Mouse (Mus musculus): ENCODE data around the gene Mylk4.

The Mylk4 gene

GRCm38 (mm10) chr13:32783816-32784215 is at the start of gene Mylk4:
TSS of gene Mylk4 (minus strand) at chr13:32783954.
- no peak for DNase-seq (ENCODE audit: low read depth, low spot score)

GRCm38 (mm10) chr13:32833237-32833636 is 49.5 kb upstream of the Mylk4 start:
- DNase-seq (ENCODE audit: low read depth, low spot score), result no peak

GRCm38 (mm10) chr13:32832776-32833175 is 49.0 kb upstream of the Mylk4 start:
- no peak for DNase-seq (ENCODE audit: low read depth, low spot score)

GRCm38 (mm10) chr13:32831505-32832273 is 47.9 kb upstream of the Mylk4 start:
- DNase-seq (ENCODE audit: low read depth, low spot score), result no peak

- no peak for DNase-seq (ENCODE audit: low read depth, low spot score)
Observed at GRCm38 (mm10) chr13:32828886-32829285, 45.1 kb upstream of the Mylk4 start.

GRCm38 (mm10) chr13:32827951-32828350 is 44.2 kb upstream of the Mylk4 start:
- DNase-seq (ENCODE audit: low read depth, low spot score), result no peak

- DNase-seq (ENCODE audit: low read depth, low spot score), result no peak
Observed at GRCm38 (mm10) chr13:32827111-32827822, 43.5 kb upstream of the Mylk4 start.

- DNase-seq (ENCODE audit: low read depth, low spot score), result no peak
Observed at GRCm38 (mm10) chr13:32825546-32825945, 41.8 kb upstream of the Mylk4 start.

GRCm38 (mm10) chr13:32824377-32825330 is 40.9 kb upstream of the Mylk4 start:
- DNase-seq (ENCODE audit: low read depth, low spot score), result no peak

- DNase-seq (ENCODE audit: low read depth, low spot score), result no peak
Observed at GRCm38 (mm10) chr13:32823126-32823525, 39.4 kb upstream of the Mylk4 start.

- DNase-seq (ENCODE audit: low read depth, low spot score), result no peak
Observed at GRCm38 (mm10) chr13:32821671-32822070, 37.9 kb upstream of the Mylk4 start.

- DNase-seq (ENCODE audit: low read depth, low spot score), result no peak
Observed at GRCm38 (mm10) chr13:32819926-32820325, 36.2 kb upstream of the Mylk4 start.

- DNase-seq (ENCODE audit: low read depth, low spot score), result no peak
Observed at GRCm38 (mm10) chr13:32819241-32819640, 35.5 kb upstream of the Mylk4 start.

- DNase-seq (ENCODE audit: low read depth, low spot score), result no peak
Observed at GRCm38 (mm10) chr13:32807624-32808023, 23.9 kb upstream of the Mylk4 start.

GRCm38 (mm10) chr13:32806820-32807219 is 23.1 kb upstream of the Mylk4 start:
- no peak for DNase-seq (ENCODE audit: low read depth, low spot score)

GRCm38 (mm10) chr13:32803701-32804345 is 20.1 kb upstream of the Mylk4 start:
- no peak for DNase-seq (ENCODE audit: low read depth, low spot score)

- DNase-seq (ENCODE audit: low read depth, low spot score), result no peak
Observed at GRCm38 (mm10) chr13:32802259-32803081, 18.7 kb upstream of the Mylk4 start, which contains the start of gene D930007J09Rik. TSS of gene D930007J09Rik (minus strand) at chr13:32802849.

GRCm38 (mm10) chr13:32801693-32802221 is 18.0 kb upstream of the Mylk4 start, which contains the start of gene Wrnip1:
TSS of gene Wrnip1 (plus strand) at chr13:32802038.
- DNase-seq (ENCODE audit: low read depth, low spot score), result peak; percentile 99

- no peak for DNase-seq (ENCODE audit: low read depth, low spot score)
Observed at GRCm38 (mm10) chr13:32800859-32801258, 17.1 kb upstream of the Mylk4 start.

GRCm38 (mm10) chr13:32799131-32799530 is 15.4 kb upstream of the Mylk4 start:
- no peak for DNase-seq (ENCODE audit: low read depth, low spot score)

Data from retina, adult 2 months (tissue).